Mouse (Mus musculus): Measurements from ENCODE around the gene Sh3tc1. TPM values are rescaled to one million over a fixed set of nuclear protein-coding genes. Genes with fewer than 3 reads are reported as not detected.
A peak's percentile ranks its signal among the peaks of the same experiment; 100 is the strongest.

Sh3tc1 gene
- polyA plus RNA-seq, 1 experiment from 2014 or later = 3.2 TPM

GRCm38 (mm10) chr5:35662021-35662545, 77.7 kb downstream of the Sh3tc1 start:
- TF ChIP-seq EP300 (optimal IDR thresholded peaks at IDR 0.05) (no peak), CTCF (IDR thresholded peaks at IDR 0.05; ENCODE audit: low read depth) (no peak)
- 67% methylated on average over 9 of the region's 9 CpGs for WGBS
- H3K27me3 ChIP-seq (ENCODE audit: control insufficient read depth, insufficient read depth, low read length) = no peaks in the 10 kb centered on the region
- H3K4me2 ChIP-seq (replicated peaks; ENCODE audit: low read depth) = no peak overlapping the region
- peak; percentile 24; the same call in 1 of the 2 replicates for ATAC-seq (ENCODE audit: low FRiP score, low TSS enrichment)
- H3K9me3 ChIP-seq (ENCODE audit: control insufficient read depth, low read length) = no peaks in the 10 kb centered on the region
- no peaks in the 10 kb centered on the region for H3K4me1 ChIP-seq (replicated peaks; ENCODE audit: control insufficient read depth, insufficient read depth)
- H3K4me3 ChIP-seq (ENCODE audit: low read depth, low read length) = no peak overlapping the region
- DNase-seq (ENCODE audit: low spot score) = peak; percentile 58
- H3K9ac ChIP-seq (ENCODE audit: low read length) = no peak overlapping the region
- H3K27ac ChIP-seq (replicated peaks) = no peak overlapping the region
- H3K36me3 ChIP-seq (ENCODE audit: control insufficient read depth, insufficient read depth, low read length) = no peaks in the 10 kb centered on the region; the same call in 1 of the 2 replicates

GRCm38 (mm10) chr5:35661210-35661609, 78.6 kb downstream of the Sh3tc1 start:
- DNase-seq (ENCODE audit: low spot score) (no peak), ATAC-seq (ENCODE audit: low FRiP score, low TSS enrichment) (no peak)
- H3K9me3 ChIP-seq (ENCODE audit: control insufficient read depth, low read length) = no peaks in the 10 kb centered on the region
- no peaks in the 10 kb centered on the region for H3K4me1 ChIP-seq (replicated peaks; ENCODE audit: control insufficient read depth, insufficient read depth)
- WGBS = 71% methylated on average over 6 of the region's 6 CpGs
- no peak overlapping the region for H3K4me2 ChIP-seq (replicated peaks; ENCODE audit: low read depth)
- no peak overlapping the region for H3K4me3 ChIP-seq (ENCODE audit: low read depth, low read length)
- H3K27ac ChIP-seq (replicated peaks) = no peak overlapping the region
- TF ChIP-seq EP300 (optimal IDR thresholded peaks at IDR 0.05) (no peak), CTCF (IDR thresholded peaks at IDR 0.05; ENCODE audit: low read depth) (no peak)
- H3K9ac ChIP-seq (ENCODE audit: low read length) = no peak overlapping the region
- H3K36me3 ChIP-seq (ENCODE audit: control insufficient read depth, insufficient read depth, low read length) = no peaks in the 10 kb centered on the region; the same call in 1 of the 2 replicates
- no peaks in the 10 kb centered on the region for H3K27me3 ChIP-seq (ENCODE audit: control insufficient read depth, insufficient read depth, low read length)

- Histone ChIP-seq H3K36me3 (ENCODE audit: control insufficient read depth, insufficient read depth, low read length) (no peaks in the 10 kb centered on the region), H3K9me3 (ENCODE audit: control insufficient read depth, low read length) (no peaks in the 10 kb centered on the region)
- TF ChIP-seq EP300 (optimal IDR thresholded peaks at IDR 0.05) (no peak), CTCF (IDR thresholded peaks at IDR 0.05; ENCODE audit: low read depth) (no peak)
Measured at GRCm38 (mm10) chr5:35659503-35659902, 80.3 kb downstream of the Sh3tc1 start.

GRCm38 (mm10) chr5:35655753-35656485, 83.9 kb downstream of the Sh3tc1 start:
- Histone ChIP-seq H3K4me2 (replicated peaks; ENCODE audit: low read depth) (no peak overlapping the region), H3K27ac (replicated peaks) (no peak overlapping the region), H3K9ac (ENCODE audit: low read length) (no peak overlapping the region), H3K4me1 (replicated peaks; ENCODE audit: control insufficient read depth, insufficient read depth) (no peaks in the 10 kb centered on the region), H3K27me3 (ENCODE audit: control insufficient read depth, insufficient read depth, low read length) (no peaks in the 10 kb centered on the region), H3K9me3 (ENCODE audit: control insufficient read depth, low read length) (no peaks in the 10 kb centered on the region), H3K36me3 (ENCODE audit: control insufficient read depth, insufficient read depth, low read length) (peaks cover 4% of the 10 kb centered on the region; the same call in 1 of the 2 replicates), H3K4me3 (ENCODE audit: low read depth, low read length) (no peak overlapping the region)
- ATAC-seq (ENCODE audit: low FRiP score, low TSS enrichment) (no peak), DNase-seq (ENCODE audit: low spot score) (no peak)
- 88% methylated on average over 10 of the region's 10 CpGs for WGBS
- TF ChIP-seq CTCF (IDR thresholded peaks at IDR 0.05; ENCODE audit: low read depth) (peak; percentile 33), EP300 (optimal IDR thresholded peaks at IDR 0.05) (no peak)

More at GRCm38 (mm10) chr5:35659503-35659902, 80.3 kb downstream of the Sh3tc1 start:
- no peak overlapping the region for H3K9ac ChIP-seq (ENCODE audit: low read length)
- WGBS = 59% methylated on average over 3 of the region's 3 CpGs
- no peaks in the 10 kb centered on the region for H3K27me3 ChIP-seq (ENCODE audit: control insufficient read depth, insufficient read depth, low read length)
- no peaks in the 10 kb centered on the region for H3K4me1 ChIP-seq (replicated peaks; ENCODE audit: control insufficient read depth, insufficient read depth)
- H3K27ac ChIP-seq (replicated peaks) = no peak overlapping the region
- no peak for ATAC-seq (ENCODE audit: low FRiP score, low TSS enrichment)
- no peak for DNase-seq (ENCODE audit: low spot score)
- no peak overlapping the region for H3K4me2 ChIP-seq (replicated peaks; ENCODE audit: low read depth)
- no peak overlapping the region for H3K4me3 ChIP-seq (ENCODE audit: low read depth, low read length)

GRCm38 (mm10) chr5:35653743-35654395, 85.9 kb downstream of the Sh3tc1 start:
- whole genome bisulfite sequencing = 50% methylated on average over 9 of the region's 9 CpGs
- DNase-seq (ENCODE audit: low spot score) = peak; percentile 60
- peak; percentile 79 for ATAC-seq (ENCODE audit: low FRiP score, low TSS enrichment)

More at GRCm38 (mm10) chr5:35653743-35654395, 85.9 kb downstream of the Sh3tc1 start:
- Histone ChIP-seq H3K27me3 (ENCODE audit: control insufficient read depth, insufficient read depth, low read length) (no peaks in the 10 kb centered on the region), H3K27ac (replicated peaks) (0 out of 2 replicates have a peak overlapping the region, but pooled peaks have one; percentile 18), H3K9me3 (ENCODE audit: control insufficient read depth, low read length) (no peaks in the 10 kb centered on the region), H3K4me1 (replicated peaks; ENCODE audit: control insufficient read depth, insufficient read depth) (no peaks in the 10 kb centered on the region), H3K36me3 (ENCODE audit: control insufficient read depth, insufficient read depth, low read length) (peaks cover 4% of the 10 kb centered on the region; the same call in 1 of the 2 replicates), H3K4me3 (ENCODE audit: low read depth, low read length) (no peak overlapping the region), H3K9ac (ENCODE audit: low read length) (no peak overlapping the region), H3K4me2 (replicated peaks; ENCODE audit: low read depth) (no peak overlapping the region)
- TF ChIP-seq CTCF (IDR thresholded peaks at IDR 0.05; ENCODE audit: low read depth) (no peak), EP300 (optimal IDR thresholded peaks at IDR 0.05) (no peak)

Measured in stomach, postnatal 0 days (tissue).